Mouse (Mus musculus) mammary gland, adult 2 months (tissue): Measurements from ENCODE around the gene Iqsec2. TPM values are rescaled to one million over a fixed set of nuclear protein-coding genes. Genes with fewer than 3 reads are reported as not detected.

Experiments
- polyA plus RNA-seq: library from polyadenylated mRNA; depleted of rRNA; stranded (reverse); fragments of >200 nt; gene quantifications from 2 replicates; pipeline ENCODE4 v1.2.3, GENCODE M21; 2012; ENCODE audit warnings: low replicate concordance; rRNA removed

The Iqsec2 gene
- 18.2 and 26.9 TPM in 2 replicates for polyA plus RNA-seq

GRCm38 (mm10) chrX:152143941-152144741 is at the start of gene Iqsec2:
Gene Iqsec2 (plus strand): TSS chrX:152144268.

GRCm38 (mm10) chrX:152232781-152233763 is 89.0 kb downstream of the Iqsec2 start, which contains the start of gene Kdm5c:
Gene Kdm5c (plus strand): TSS chrX:152233020.

Other genes starting within 250 kb of the Iqsec2 start
- gene Hsd17b10, start 142.4 kb upstream of the Iqsec2 start, polyA plus RNA-seq, result 70.6 and 119 TPM in 2 replicates
- gene Ribc1, start 128.0 kb upstream of the Iqsec2 start, polyA plus RNA-seq, result 0.24 and 0.32 TPM in 2 replicates
- 15.2 and 31.6 TPM in 2 replicates for gene Smc1a, start 127.8 kb upstream of the Iqsec2 start, polyA plus RNA-seq
- gene Kdm5c, start 88.8 kb downstream of the Iqsec2 start, polyA plus RNA-seq, result 44.1 and 60.3 TPM in 2 replicates
- 5.7 and 7.4 TPM in 2 replicates for gene Kantr, start 183.2 kb downstream of the Iqsec2 start, polyA plus RNA-seq
- 31.4 and 41.6 TPM in 2 replicates for gene Tspyl2, start 198.2 kb downstream of the Iqsec2 start, polyA plus RNA-seq
- gene Gpr173, start 224.4 kb downstream of the Iqsec2 start, polyA plus RNA-seq, result 2.6 and 2.7 TPM in 2 replicates